Mouse (Mus musculus) E14TG2a.4 (cell line): ENCODE measurements around the gene Epb41l3.

Experiments used
- CTCF ChIP-seq: conservative IDR thresholded peaks from 2 replicates; pipeline ENCODE4 v1.5.1; 2014; ENCODE audit warnings: low read length
- NANOG ChIP-seq: IDR thresholded peaks from 2 replicates; pipeline ENCODE4 v1.6.1; 2014; ENCODE audit warnings: borderline replicate concordance, low read length, mixed read lengths

DNA sequence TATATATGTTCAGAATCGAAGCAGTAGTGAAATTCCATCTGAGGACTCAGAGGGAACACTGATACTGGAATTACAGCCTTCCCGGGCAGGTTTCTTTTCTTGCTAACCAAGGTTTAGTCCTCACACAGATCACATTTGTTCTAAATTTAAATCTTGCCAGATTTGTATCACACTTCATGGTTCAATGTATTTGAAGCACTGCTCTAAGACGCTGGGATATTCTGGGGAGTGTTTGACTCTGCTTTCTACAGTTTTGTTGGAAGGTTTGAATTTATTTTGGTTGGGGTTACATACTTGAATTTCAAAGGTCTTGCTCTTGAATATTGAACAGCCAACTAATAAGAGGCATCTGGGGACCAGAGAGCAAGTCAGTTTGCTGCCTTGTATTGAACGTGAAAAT is 234.4 kb downstream of the Epb41l3 start:
- TF ChIP-seq NANOG (no peak), CTCF (no peak)
